Mouse (Mus musculus) limb, embryonic 11.5 days (tissue): ENCODE data around the gene Gpr173. TPM values are rescaled to one million over a fixed set of nuclear protein-coding genes. Genes with fewer than 3 reads are reported as not detected.

Source experiments
- ATAC-seq: fragments of 200-750 bp; cut with Nextera tagmentation; 2 replicates; pipeline ENCODE4 v1.8.0; 2017; ENCODE audit warnings: low read depth; ENCODE audit not compliant: insufficient number of reproducible peaks, low FRiP score, low TSS enrichment
- DNase-seq: peaks from one replicate; pipeline ENCODE4 v3.0.0-alpha.2; 2015; ENCODE audit warnings: low spot score
- H3K27ac ChIP-seq: fragments of 300-500 bp; sonication (generic); replicated peaks from 2 replicates; pipeline ENCODE4 v1.5.1; 2014; ENCODE audit warnings: low read depth, mild to moderate bottlenecking, low read length
- H3K27me3 ChIP-seq: fragments of 300-500 bp; sonication (generic); 2 replicates; pipeline ENCODE4 v1.6.1; 2014; ENCODE audit warnings: mild to moderate bottlenecking, low read length, mixed read lengths; ENCODE audit not compliant: control insufficient read depth, insufficient read depth
- H3K36me3 ChIP-seq: fragments of 300-500 bp; sonication (generic); 2 replicates; pipeline ENCODE4 v1.6.1; 2014; ENCODE audit warnings: mild to moderate bottlenecking, low read length, moderate library complexity, mixed read lengths; ENCODE audit not compliant: control insufficient read depth, insufficient read depth
- H3K4me1 ChIP-seq: fragments of 300-500 bp; sonication (generic); 2 replicates; pipeline ENCODE4 v1.6.1; 2014; ENCODE audit warnings: low read length, mixed read lengths; ENCODE audit not compliant: control insufficient read depth, insufficient read depth
- H3K4me2 ChIP-seq: fragments of 300-500 bp; sonication (generic); 2 replicates; pipeline ENCODE4 v1.6.1; 2014; ENCODE audit warnings: low read depth, mild to moderate bottlenecking, moderate library complexity; ENCODE audit not compliant: severe bottlenecking
- H3K4me3 ChIP-seq: fragments of 300-500 bp; sonication (generic); 2 replicates; pipeline ENCODE4 v1.5.1; 2014; ENCODE audit warnings: low read depth, low read length
- H3K9ac ChIP-seq: fragments of 300-500 bp; sonication (generic); 2 replicates; pipeline ENCODE4 v1.6.1; 2014; ENCODE audit warnings: mild to moderate bottlenecking, low read length
- H3K9me3 ChIP-seq: fragments of 300-500 bp; sonication (generic); 2 replicates; pipeline ENCODE4 v1.6.1; 2016; ENCODE audit warnings: low read length; ENCODE audit not compliant: control insufficient read depth
- WGBS: fragments of 180-500 bp; shearing (Covaris S2); extraction: QIAGEN DNeasy Blood & Tissue Kit; methylation state at CpG from one replicate; pipeline ENCODE4 v1.1.7; 2014; 5-methylcytosine and 5-hydroxymethylcytosine counted together
- polyA plus RNA-seq: library from polyadenylated mRNA; unstranded; fragments of >200 nt; fragmentation: Nextera tagmentation; extraction: Ambion mirVana; gene quantifications from 2 replicates; pipeline ENCODE4 v1.2.1, GENCODE M21; 2014

Gpr173 gene
- 4.6 and 5.2 TPM in 2 replicates for polyA plus RNA-seq

DNA sequence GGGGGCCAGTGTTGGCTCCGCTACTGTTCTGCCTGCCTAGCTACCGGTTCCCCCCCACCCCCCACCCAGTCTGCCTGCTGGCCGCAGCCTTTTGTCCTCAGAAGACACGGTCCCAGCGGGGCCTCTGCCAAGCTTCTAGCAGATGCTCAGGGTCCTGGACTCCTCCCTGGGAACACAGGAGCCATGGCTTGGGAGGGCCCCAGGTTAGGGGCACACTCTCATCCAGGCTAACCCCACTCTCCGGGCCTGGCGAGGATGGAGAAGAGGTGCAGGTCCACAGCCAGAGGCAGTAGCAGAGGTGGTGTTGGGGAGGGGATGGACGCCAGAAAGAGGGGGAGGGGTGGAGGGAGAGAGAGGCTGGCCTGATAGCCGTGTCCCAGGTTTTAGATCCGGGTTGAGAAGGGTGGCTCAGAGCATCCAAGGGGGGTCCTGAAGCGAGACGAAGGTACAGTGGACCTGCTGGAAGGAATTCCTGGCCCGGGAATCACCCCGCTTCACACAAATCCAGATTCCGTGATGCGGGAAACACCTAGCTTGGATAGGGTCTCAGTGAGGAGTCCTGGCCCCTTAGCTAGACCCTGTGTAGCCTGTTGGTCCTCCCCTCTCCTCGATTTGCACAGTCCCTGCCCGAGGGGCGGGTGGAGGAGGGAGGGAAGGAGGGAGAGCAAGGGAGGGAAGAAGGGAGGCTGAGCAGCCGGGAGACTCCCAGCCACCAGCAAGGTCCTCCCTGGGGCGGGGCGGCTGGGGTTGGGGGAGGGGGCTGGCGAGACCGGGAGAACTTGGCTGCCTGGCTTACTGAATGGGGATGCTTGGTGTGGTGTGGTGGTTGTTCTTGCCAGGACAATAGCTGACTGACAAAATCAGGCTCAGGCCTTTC is at the start of gene Gpr173:
TSS of gene Gpr173 (minus strand) at position 308 of the 877 bp plus-strand sequence.
- Histone ChIP-seq H3K27ac (0 out of 2 replicates have a peak within 1 kb of the TSS, but pooled peaks have one; percentile 30), H3K9me3 (no peaks in the 10 kb centered on the region), H3K4me2 (peak within 1 kb of the TSS; percentile 58), H3K36me3 (no peaks in the 10 kb centered on the region), H3K27me3 (peaks cover 23% of the 10 kb centered on the region; the same call in 1 of the 2 replicates), H3K4me1 (0 out of 2 replicates have a peak, but pooled peaks cover 3% of the 10 kb centered on the region), H3K4me3 (peak within 1 kb of the TSS; percentile 52), H3K9ac (peak within 1 kb of the TSS; percentile 64)
- WGBS = 17% methylated on average over 19 of the region's 24 CpGs
- DNase-seq = peak; percentile 78
- peak; percentile 97 for ATAC-seq

DNA sequence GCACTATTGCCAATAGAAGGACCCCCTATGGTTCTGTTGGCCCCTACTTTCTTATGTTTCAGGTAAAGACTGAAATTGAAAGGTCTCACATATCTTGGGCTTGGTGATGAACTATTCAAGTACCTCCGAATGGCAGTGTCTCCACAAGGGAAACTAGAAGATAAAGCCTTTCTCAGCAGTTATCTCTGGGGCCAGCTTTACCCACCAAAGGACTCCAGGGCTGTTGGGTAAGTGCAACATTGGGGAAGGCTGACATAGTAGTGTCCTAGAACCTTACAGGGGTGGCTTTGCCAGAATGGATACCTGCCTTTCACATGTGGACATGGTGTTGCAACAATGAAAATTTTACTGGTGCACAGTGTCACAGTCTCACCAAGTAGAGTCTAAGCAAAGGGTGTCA is 34.7 kb upstream of the Gpr173 start:
- Histone ChIP-seq H3K4me2 (no peak overlapping the region), H3K4me3 (no peak overlapping the region), H3K9me3 (no peaks in the 10 kb centered on the region), H3K4me1 (no peaks in the 10 kb centered on the region), H3K27me3 (peaks cover 14% of the 10 kb centered on the region), H3K36me3 (no peaks in the 10 kb centered on the region), H3K27ac (no peak overlapping the region), H3K9ac (no peak overlapping the region)
- DNase-seq = no peak
- 89% methylated on average over 1 of the region's 1 CpGs for WGBS
- ATAC-seq = no peak

DNA sequence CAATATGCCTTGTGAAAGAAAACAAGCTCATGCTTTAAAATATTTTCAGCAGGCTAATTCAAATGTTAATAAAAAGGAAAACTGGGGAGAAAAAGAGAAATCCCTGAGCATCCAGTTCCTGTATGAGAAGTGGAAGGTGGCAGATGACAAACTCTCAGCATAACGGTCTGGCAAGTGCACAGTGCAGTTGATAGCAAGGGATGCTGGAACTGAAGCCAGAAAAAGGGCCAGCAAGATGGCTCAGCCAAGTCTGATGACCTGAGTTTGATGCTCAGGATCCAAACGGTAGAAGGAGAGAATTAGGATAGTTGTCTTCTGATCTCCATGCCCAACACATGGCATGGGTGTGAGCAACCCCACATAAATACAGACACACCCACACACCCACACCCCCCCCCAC is 31.6 kb upstream of the Gpr173 start:
- H3K27ac ChIP-seq = no peak overlapping the region
- ATAC-seq = no peak
- H3K36me3 ChIP-seq = no peaks in the 10 kb centered on the region
- 77% methylated on average over 2 of the region's 2 CpGs for WGBS
- H3K9ac ChIP-seq = no peak overlapping the region
- DNase-seq = no peak
- H3K4me1 ChIP-seq = no peaks in the 10 kb centered on the region
- no peak overlapping the region for H3K4me3 ChIP-seq
- peaks cover 9% of the 10 kb centered on the region for H3K27me3 ChIP-seq
- no peak overlapping the region for H3K4me2 ChIP-seq
- no peaks in the 10 kb centered on the region for H3K9me3 ChIP-seq

DNA sequence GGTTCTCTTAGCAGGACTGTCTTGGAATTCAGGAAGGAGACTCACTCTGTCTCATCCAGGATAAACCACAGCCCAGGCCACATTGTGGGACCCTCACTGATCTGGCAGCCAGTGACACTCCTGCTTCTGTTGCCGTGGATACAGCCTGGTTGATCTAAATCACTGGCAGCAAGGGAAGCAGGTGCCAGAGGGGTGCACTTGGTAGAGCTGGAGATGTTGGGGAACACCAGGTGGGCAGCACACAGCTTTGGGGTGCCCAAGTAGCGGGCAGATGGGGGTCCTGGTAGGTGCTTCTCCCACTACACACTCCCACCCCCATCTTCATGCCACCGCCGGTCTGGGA is 479 bp downstream of the Gpr173 start:
- no peak for DNase-seq
- 36% methylated on average over 4 of the region's 4 CpGs for WGBS
- H3K27ac ChIP-seq = no peak overlapping the region
- peaks cover 23% of the 10 kb centered on the region; the same call in 1 of the 2 replicates for H3K27me3 ChIP-seq
- peak overlapping the region; percentile 58 for H3K4me2 ChIP-seq
- no peaks in the 10 kb centered on the region for H3K36me3 ChIP-seq
- H3K4me3 ChIP-seq = peak overlapping the region; percentile 52
- no peaks in the 10 kb centered on the region for H3K9me3 ChIP-seq
- H3K4me1 ChIP-seq = 0 out of 2 replicates have a peak, but pooled peaks cover 3% of the 10 kb centered on the region
- ATAC-seq = peak; percentile 15; the same call in 1 of the 2 replicates
- H3K9ac ChIP-seq = peak overlapping the region; percentile 64

DNA sequence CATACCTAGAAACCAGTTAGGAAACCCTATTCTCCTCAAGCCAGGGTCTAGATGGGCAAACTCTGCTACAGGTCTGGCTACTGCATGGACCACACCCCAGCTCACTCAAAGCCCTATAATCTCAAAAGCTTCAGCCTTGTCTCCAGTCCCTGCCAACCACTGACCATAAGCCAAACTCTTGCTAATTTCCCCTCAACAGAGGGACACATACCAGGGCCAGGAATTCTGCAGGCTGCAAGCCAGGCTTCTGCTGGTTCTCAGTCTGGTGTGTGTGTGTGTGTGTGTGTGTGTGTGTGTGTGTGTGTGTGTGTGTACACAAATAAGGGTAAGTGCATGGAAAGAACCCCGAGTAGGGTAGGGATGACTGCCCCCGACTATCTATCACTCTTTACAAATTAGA is 2.1 kb downstream of the Gpr173 start:
- no peak overlapping the region for H3K4me2 ChIP-seq
- 100% methylated on average over 2 of the region's 2 CpGs for WGBS
- no peak for DNase-seq
- no peaks in the 10 kb centered on the region for H3K36me3 ChIP-seq
- no peak overlapping the region for H3K4me3 ChIP-seq
- H3K9ac ChIP-seq = no peak overlapping the region
- H3K27me3 ChIP-seq = peaks cover 23% of the 10 kb centered on the region; the same call in 1 of the 2 replicates
- H3K9me3 ChIP-seq = no peaks in the 10 kb centered on the region
- H3K27ac ChIP-seq = no peak overlapping the region
- ATAC-seq = no peak
- H3K4me1 ChIP-seq = 0 out of 2 replicates have a peak, but pooled peaks cover 3% of the 10 kb centered on the region

DNA sequence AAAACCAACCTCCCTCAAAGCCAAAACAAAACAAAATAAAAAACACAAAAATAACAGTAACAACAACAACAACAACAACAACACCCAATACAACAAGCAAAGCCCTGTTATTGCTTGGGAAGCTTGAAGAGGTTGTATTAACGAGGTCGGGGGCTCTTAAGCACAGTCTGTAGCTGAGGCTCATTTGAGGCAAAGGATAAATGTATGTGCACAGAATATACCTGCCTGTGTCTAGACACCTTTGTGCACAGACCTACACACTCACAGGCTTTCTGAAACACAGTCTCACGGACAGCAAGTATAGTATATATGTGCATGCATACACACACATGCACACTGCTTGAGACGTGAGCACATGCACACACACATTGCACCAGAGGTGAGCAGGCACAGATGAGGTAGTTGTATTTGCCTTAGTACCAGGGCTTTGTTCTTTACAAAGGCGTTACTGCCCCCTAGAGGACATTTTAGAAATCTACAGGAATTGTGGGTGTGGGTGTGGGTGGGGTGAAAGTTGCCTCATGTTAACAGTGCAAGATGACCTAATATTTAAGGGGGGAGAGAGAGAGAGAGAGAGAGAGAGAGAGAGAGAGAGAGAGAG is 15.9 kb downstream of the Gpr173 start:
- 21% methylated on average over 5 of the region's 5 CpGs for WGBS
- no peak overlapping the region for H3K9ac ChIP-seq
- H3K36me3 ChIP-seq = no peaks in the 10 kb centered on the region
- 0 out of 2 replicates have a peak, but pooled peaks cover 3% of the 10 kb centered on the region for H3K27me3 ChIP-seq
- H3K4me2 ChIP-seq = no peak overlapping the region
- peak; percentile 72; the same call in 1 of the 2 replicates for ATAC-seq
- H3K9me3 ChIP-seq = no peaks in the 10 kb centered on the region
- DNase-seq = peak; percentile 33
- no peaks in the 10 kb centered on the region for H3K4me1 ChIP-seq
- no peak overlapping the region for H3K4me3 ChIP-seq
- no peak overlapping the region for H3K27ac ChIP-seq

DNA sequence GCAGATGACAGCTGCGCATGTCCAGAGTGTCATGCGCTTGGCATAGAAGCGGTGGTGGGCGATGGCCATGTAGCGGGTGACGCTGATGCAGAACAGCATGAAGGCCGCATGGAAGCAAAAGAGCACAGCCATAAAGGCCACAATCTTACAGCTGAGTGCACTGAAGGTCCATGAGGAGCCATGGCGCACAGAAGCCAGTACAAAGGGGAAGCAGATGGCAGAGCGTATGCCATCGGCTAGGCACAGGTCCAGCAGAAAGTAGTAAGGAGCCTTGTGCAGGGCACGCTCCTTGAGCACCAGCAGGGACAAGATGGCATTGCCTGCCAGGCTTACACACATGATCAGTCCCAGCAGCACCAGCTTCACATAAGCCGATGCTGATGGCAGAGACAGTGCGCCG is 21.5 kb downstream of the Gpr173 start:
- H3K4me1 ChIP-seq = no peaks in the 10 kb centered on the region
- 94% methylated on average over 14 of the region's 14 CpGs for WGBS
- H3K4me3 ChIP-seq = no peak overlapping the region
- H3K9ac ChIP-seq = no peak overlapping the region
- DNase-seq (no peak), ATAC-seq (no peak)
- H3K27ac ChIP-seq = no peak overlapping the region
- no peaks in the 10 kb centered on the region for H3K9me3 ChIP-seq
- H3K27me3 ChIP-seq = peaks cover 25% of the 10 kb centered on the region
- no peak overlapping the region for H3K4me2 ChIP-seq
- no peaks in the 10 kb centered on the region for H3K36me3 ChIP-seq

DNA sequence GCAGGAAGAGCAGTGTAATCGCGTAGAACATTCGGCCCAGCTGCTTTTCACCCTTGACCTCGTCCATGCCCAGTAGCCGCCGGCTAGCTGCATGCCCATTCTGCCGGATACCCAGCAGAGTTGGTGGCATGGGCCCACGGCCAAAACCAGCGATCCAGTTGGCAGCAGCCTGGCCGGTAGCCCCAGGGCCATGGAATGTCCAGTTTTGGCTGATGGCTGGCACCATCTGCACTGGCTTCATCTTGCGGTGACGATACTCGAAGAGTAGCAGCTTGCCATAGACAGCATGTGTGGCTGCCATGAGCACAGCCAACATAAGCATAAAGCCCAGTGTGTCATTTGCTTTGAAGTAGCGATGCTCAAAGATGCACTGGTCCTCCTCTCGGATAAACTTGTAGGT is 21.9 kb downstream of the Gpr173 start:
- no peak overlapping the region for H3K9ac ChIP-seq
- H3K27me3 ChIP-seq = peaks cover 28% of the 10 kb centered on the region
- H3K4me2 ChIP-seq = no peak overlapping the region
- H3K4me3 ChIP-seq = no peak overlapping the region
- no peak for DNase-seq
- 87% methylated on average over 15 of the region's 15 CpGs for WGBS
- no peak overlapping the region for H3K27ac ChIP-seq
- no peaks in the 10 kb centered on the region for H3K4me1 ChIP-seq
- no peaks in the 10 kb centered on the region for H3K9me3 ChIP-seq
- no peak for ATAC-seq
- no peaks in the 10 kb centered on the region for H3K36me3 ChIP-seq
